Mouse (Mus musculus) liver, embryonic 12.5 days (tissue): ENCODE data around the gene Spink8. TPM values are rescaled to one million over a fixed set of nuclear protein-coding genes. Genes with fewer than 3 reads are reported as not detected.

ENCODE experiments used
- ATAC-seq: fragments of 200-750 bp; cut with Nextera tagmentation; 2 replicates; pipeline ENCODE4 v1.8.0; 2017; ENCODE audit warnings: moderate number of reproducible peaks, mild to moderate bottlenecking, moderate library complexity
- H3K27ac ChIP-seq: fragments of 300-500 bp; sonication (generic); 2 replicates; pipeline ENCODE4 v1.5.1; 2016; ENCODE audit warnings: mild to moderate bottlenecking
- H3K27me3 ChIP-seq: fragments of 300-500 bp; sonication (generic); replicated peaks from 2 replicates; pipeline ENCODE4 v1.6.1; 2016; ENCODE audit warnings: mild to moderate bottlenecking, moderate library complexity
- H3K36me3 ChIP-seq: fragments of 300-500 bp; sonication (generic); 2 replicates; pipeline ENCODE4 v1.6.1; 2016; ENCODE audit warnings: mild to moderate bottlenecking, moderate library complexity
- H3K4me1 ChIP-seq: fragments of 300-500 bp; sonication (generic); 2 replicates; pipeline ENCODE4 v1.6.1; 2016
- H3K4me2 ChIP-seq: fragments of 300-500 bp; sonication (generic); 2 replicates; pipeline ENCODE4 v1.6.1; 2016; ENCODE audit warnings: mild to moderate bottlenecking, moderate library complexity
- H3K4me3 ChIP-seq: fragments of 300-500 bp; sonication (generic); 2 replicates; pipeline ENCODE4 v1.5.1; 2016; ENCODE audit warnings: mild to moderate bottlenecking, moderate library complexity
- H3K9ac ChIP-seq: fragments of 300-500 bp; sonication (generic); 2 replicates; pipeline ENCODE4 v1.6.1; 2016; ENCODE audit warnings: mild to moderate bottlenecking, moderate library complexity
- H3K9me3 ChIP-seq: fragments of 300-500 bp; sonication (generic); replicated peaks from 2 replicates; pipeline ENCODE4 v1.6.1; 2016; ENCODE audit warnings: mild to moderate bottlenecking, moderate library complexity
- WGBS: fragments of 180-500 bp; shearing (Covaris S2); methylation state at CpG from one replicate; pipeline ENCODE4 v1.1.7; 2016; ENCODE audit not compliant: insufficient replicate concordance; 5-methylcytosine and 5-hydroxymethylcytosine counted together
- polyA plus RNA-seq: library from polyadenylated mRNA; unstranded; fragments of >200 nt; fragmentation: Nextera tagmentation; extraction: Ambion mirVana; gene quantifications from 2 replicates; pipeline ENCODE4 v1.2.1, GENCODE M21; 2016

The Spink8 gene
- polyA plus RNA-seq, 1 experiment from 2014 or later: not detected

GRCm38 (mm10) chr9:109826181-109826580 lies 14.1 kb downstream of the Spink8 start:
- Histone ChIP-seq H3K4me2 (peak overlapping the region; percentile 15; the same call in 1 of the 2 replicates), H3K9me3 (no peaks in the 10 kb centered on the region), H3K9ac (no peak overlapping the region), H3K36me3 (peaks cover 13% of the 10 kb centered on the region; the same call in 1 of the 2 replicates), H3K4me3 (no peak overlapping the region), H3K4me1 (peaks cover 20% of the 10 kb centered on the region), H3K27me3 (no peaks in the 10 kb centered on the region), H3K27ac (peak overlapping the region; percentile 40; the same call in 1 of the 2 replicates)
- ATAC-seq: peak; percentile 67
- WGBS: 26% methylated on average over 5 of the region's 5 CpGs

GRCm38 (mm10) chr9:109832391-109833087 lies 20.5 kb downstream of the Spink8 start, which contains the start of gene Nme6:
TSS of gene Nme6 (plus strand) at chr9:109832749.
- peaks cover 18% of the 10 kb centered on the region for H3K4me1 ChIP-seq
- under 1% methylated on average over 32 of the region's 32 CpGs for WGBS
- H3K4me3 ChIP-seq: peak within 1 kb of the TSS; percentile 67
- peak within 1 kb of the TSS; percentile 37; the same call in 1 of the 2 replicates for H3K27ac ChIP-seq
- peak; percentile 97 for ATAC-seq
- peaks cover 40% of the 10 kb centered on the region for H3K36me3 ChIP-seq
- H3K9me3 ChIP-seq: no peaks in the 10 kb centered on the region
- H3K9ac ChIP-seq: peak within 1 kb of the TSS; percentile 69
- peak within 1 kb of the TSS; percentile 89 for H3K4me2 ChIP-seq
- no peaks in the 10 kb centered on the region for H3K27me3 ChIP-seq

- H3K4me1 ChIP-seq: peaks cover 18% of the 10 kb centered on the region
- peak overlapping the region; percentile 37; the same call in 1 of the 2 replicates for H3K27ac ChIP-seq
- peaks cover 46% of the 10 kb centered on the region for H3K36me3 ChIP-seq
- peak overlapping the region; percentile 69 for H3K9ac ChIP-seq
- WGBS: 9% methylated on average over 6 of the region's 6 CpGs
- ATAC-seq: peak; percentile 34; the same call in 1 of the 2 replicates
- H3K4me2 ChIP-seq: peak overlapping the region; percentile 89
- H3K9me3 ChIP-seq: no peaks in the 10 kb centered on the region
- peak overlapping the region; percentile 67 for H3K4me3 ChIP-seq
- H3K27me3 ChIP-seq: no peaks in the 10 kb centered on the region
Observed at GRCm38 (mm10) chr9:109833088-109833412, 21.0 kb downstream of the Spink8 start.

GRCm38 (mm10) chr9:109849312-109849758 lies 37.3 kb downstream of the Spink8 start, which contains the start of gene Camp:
TSS of gene Camp (minus strand) at chr9:109849617.
- ATAC-seq: no peak
- Histone ChIP-seq H3K4me1 (no peaks in the 10 kb centered on the region), H3K9ac (no peak within 1 kb of the TSS), H3K27me3 (no peaks in the 10 kb centered on the region; the same call in 1 of the 2 replicates), H3K9me3 (no peaks in the 10 kb centered on the region), H3K27ac (no peak within 1 kb of the TSS), H3K36me3 (peaks cover 8% of the 10 kb centered on the region), H3K4me2 (no peak within 1 kb of the TSS), H3K4me3 (no peak within 1 kb of the TSS)
- WGBS: 73% methylated on average over 6 of the region's 6 CpGs

- Histone ChIP-seq H3K27ac (no peak overlapping the region), H3K4me2 (no peak overlapping the region), H3K4me1 (no peaks in the 10 kb centered on the region), H3K9me3 (no peaks in the 10 kb centered on the region), H3K27me3 (no peaks in the 10 kb centered on the region; the same call in 1 of the 2 replicates), H3K4me3 (no peak overlapping the region), H3K9ac (no peak overlapping the region), H3K36me3 (peaks cover 6% of the 10 kb centered on the region; the same call in 1 of the 2 replicates)
- ATAC-seq: no peak
- 71% methylated on average over 5 of the region's 5 CpGs for WGBS
Observed at GRCm38 (mm10) chr9:109850099-109850498, 38.0 kb downstream of the Spink8 start.

- 66% methylated on average over 2 of the region's 2 CpGs for WGBS
- Histone ChIP-seq H3K4me2 (no peak overlapping the region), H3K9me3 (no peaks in the 10 kb centered on the region), H3K4me1 (no peaks in the 10 kb centered on the region), H3K36me3 (no peaks in the 10 kb centered on the region), H3K27ac (no peak overlapping the region), H3K27me3 (peaks cover 4% of the 10 kb centered on the region; the same call in 1 of the 2 replicates), H3K4me3 (no peak overlapping the region), H3K9ac (no peak overlapping the region)
- ATAC-seq: no peak
Observed at GRCm38 (mm10) chr9:109854341-109854740, 42.3 kb downstream of the Spink8 start.

GRCm38 (mm10) chr9:109855947-109856346 lies 43.9 kb downstream of the Spink8 start:
- H3K9me3 ChIP-seq: no peaks in the 10 kb centered on the region
- H3K27me3 ChIP-seq: peaks cover 4% of the 10 kb centered on the region; the same call in 1 of the 2 replicates
- 73% methylated on average over 6 of the region's 6 CpGs for WGBS
- no peaks in the 10 kb centered on the region for H3K4me1 ChIP-seq
- no peak overlapping the region for H3K4me2 ChIP-seq
- no peak overlapping the region for H3K4me3 ChIP-seq
- no peaks in the 10 kb centered on the region for H3K36me3 ChIP-seq
- no peak overlapping the region for H3K27ac ChIP-seq
- H3K9ac ChIP-seq: no peak overlapping the region
- peak; percentile 37; the same call in 1 of the 2 replicates for ATAC-seq

GRCm38 (mm10) chr9:109862397-109863044 lies 50.4 kb downstream of the Spink8 start:
- H3K4me1 ChIP-seq: peaks cover 31% of the 10 kb centered on the region
- H3K27me3 ChIP-seq: no peaks in the 10 kb centered on the region
- peak overlapping the region; percentile 23 for H3K9ac ChIP-seq
- no peaks in the 10 kb centered on the region for H3K36me3 ChIP-seq
- peak overlapping the region; percentile 16; the same call in 1 of the 2 replicates for H3K27ac ChIP-seq
- H3K4me2 ChIP-seq: peak overlapping the region; percentile 66
- ATAC-seq: peak; percentile 61; the same call in 1 of the 2 replicates
- peak overlapping the region; percentile 20 for H3K4me3 ChIP-seq
- H3K9me3 ChIP-seq: no peaks in the 10 kb centered on the region
- WGBS: 3% methylated on average over 20 of the region's 20 CpGs

GRCm38 (mm10) chr9:109863085-109863484 lies 51.0 kb downstream of the Spink8 start:
- Histone ChIP-seq H3K27ac (peak overlapping the region; percentile 16; the same call in 1 of the 2 replicates), H3K4me1 (peaks cover 31% of the 10 kb centered on the region), H3K9ac (peak overlapping the region; percentile 15; the same call in 1 of the 2 replicates), H3K4me2 (peak overlapping the region; percentile 66), H3K36me3 (no peaks in the 10 kb centered on the region), H3K9me3 (no peaks in the 10 kb centered on the region), H3K27me3 (no peaks in the 10 kb centered on the region), H3K4me3 (peak overlapping the region; percentile 20)
- ATAC-seq: peak; percentile 73
- WGBS: 8% methylated on average over 3 of the region's 3 CpGs

- no peaks in the 10 kb centered on the region for H3K36me3 ChIP-seq
- peak; percentile 23; the same call in 1 of the 2 replicates for ATAC-seq
- peak overlapping the region; percentile 11; the same call in 1 of the 2 replicates for H3K27ac ChIP-seq
- H3K27me3 ChIP-seq: no peaks in the 10 kb centered on the region
- H3K9ac ChIP-seq: no peak overlapping the region
- no peak overlapping the region for H3K4me2 ChIP-seq
- H3K4me1 ChIP-seq: peaks cover 40% of the 10 kb centered on the region
- 15% methylated on average over 2 of the region's 2 CpGs for WGBS
- no peaks in the 10 kb centered on the region for H3K9me3 ChIP-seq
- no peak overlapping the region for H3K4me3 ChIP-seq
Observed at GRCm38 (mm10) chr9:109866218-109866617, 54.1 kb downstream of the Spink8 start.

- 19% methylated on average over 6 of the region's 6 CpGs for WGBS
- no peaks in the 10 kb centered on the region for H3K36me3 ChIP-seq
- no peak for ATAC-seq
- peak overlapping the region; percentile 17; the same call in 1 of the 2 replicates for H3K27ac ChIP-seq
- no peaks in the 10 kb centered on the region for H3K9me3 ChIP-seq
- peak overlapping the region; percentile 45 for H3K4me2 ChIP-seq
- H3K4me1 ChIP-seq: peaks cover 27% of the 10 kb centered on the region
- no peak overlapping the region for H3K4me3 ChIP-seq
- no peak overlapping the region for H3K9ac ChIP-seq
- no peaks in the 10 kb centered on the region for H3K27me3 ChIP-seq
Observed at GRCm38 (mm10) chr9:109870983-109871572, 59.0 kb downstream of the Spink8 start.
